Mouse (Mus musculus) liver, postnatal 0 days (tissue): ENCODE results near the gene Gm12845.
A peak's percentile ranks its signal among the peaks of the same experiment; 100 is the strongest.

Source experiments
- CTCF ChIP-seq: sonication (generic); IDR thresholded peaks from 2 replicates; pipeline ENCODE4 v1.5.1; 2016; ENCODE audit warnings: antibody characterized with exemption, low read depth
- EP300 ChIP-seq: IDR thresholded peaks from 2 replicates; pipeline ENCODE4 v1.6.1; 2016; ENCODE audit warnings: antibody characterized with exemption, low read depth, mild to moderate bottlenecking

DNA sequence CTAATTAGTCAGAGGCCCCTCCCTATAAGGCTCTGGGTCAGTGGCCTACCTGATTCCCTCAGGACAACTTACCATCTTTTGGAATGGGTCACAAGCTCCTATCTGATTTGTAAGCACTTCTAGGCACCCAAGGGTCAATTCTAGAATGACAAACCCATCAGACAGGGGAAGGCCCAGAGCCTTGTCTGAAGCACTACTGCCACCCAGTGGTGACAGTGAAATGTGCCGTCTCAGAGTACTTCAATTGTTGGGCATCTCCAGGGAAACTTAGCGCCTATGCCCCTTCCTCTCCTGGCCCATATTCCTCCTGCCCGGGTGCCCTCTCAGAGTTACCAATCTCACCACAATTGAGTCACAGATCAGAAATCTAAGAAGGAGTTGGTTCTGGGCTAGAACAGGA lies 47.3 kb upstream of the Gm12845 start:
- TF ChIP-seq CTCF = peak; percentile 92
- no peak for TF ChIP-seq EP300
